Mouse (Mus musculus) hindbrain, embryonic 13.5 days (tissue): ENCODE measurements at regions not wholly inside any gene's neighbourhood (a gene's known extent, or its start where the extent isn't known, plus 50 kb on each side); places are given as distances from the start of the nearest gene placed in this dataset.

Experiments
- ATAC-seq: fragments of 200-750 bp; cut with Nextera tagmentation; 2 replicates; pipeline ENCODE4 v1.8.0; 2017; ENCODE audit warnings: moderate TSS enrichment; ENCODE audit not compliant: low FRiP score
- H3K27ac ChIP-seq: fragments of 300-500 bp; sonication (generic); 2 replicates; pipeline ENCODE4 v1.5.1; 2015; ENCODE audit warnings: inconsistent platforms, mild to moderate bottlenecking, moderate library complexity
- H3K27me3 ChIP-seq: fragments of 300-500 bp; sonication (generic); 2 replicates; pipeline ENCODE4 v1.6.1; 2015; ENCODE audit warnings: mild to moderate bottlenecking, inconsistent platforms
- H3K36me3 ChIP-seq: fragments of 300-500 bp; sonication (generic); 2 replicates; pipeline ENCODE4 v1.6.1; 2015; ENCODE audit warnings: mild to moderate bottlenecking, inconsistent platforms
- H3K4me1 ChIP-seq: fragments of 300-500 bp; sonication (generic); replicated peaks from 2 replicates; pipeline ENCODE4 v1.6.1; 2015; ENCODE audit warnings: inconsistent platforms
- H3K4me2 ChIP-seq: fragments of 300-500 bp; sonication (generic); 2 replicates; pipeline ENCODE4 v1.6.1; 2015; ENCODE audit warnings: inconsistent platforms, mild to moderate bottlenecking, moderate library complexity
- H3K4me3 ChIP-seq: fragments of 300-500 bp; sonication (generic); 2 replicates; pipeline ENCODE4 v1.5.1; 2015; ENCODE audit warnings: mild to moderate bottlenecking, inconsistent platforms
- H3K9ac ChIP-seq: fragments of 300-500 bp; sonication (generic); 2 replicates; pipeline ENCODE4 v1.6.1; 2015; ENCODE audit warnings: mild to moderate bottlenecking, inconsistent platforms
- H3K9me3 ChIP-seq: fragments of 300-500 bp; sonication (generic); 2 replicates; pipeline ENCODE4 v1.6.1; 2016; ENCODE audit warnings: inconsistent platforms
- WGBS: fragments of 180-500 bp; shearing (Covaris S2); methylation state at CpG from one replicate; pipeline ENCODE4 v1.1.7; 2015; 5-methylcytosine and 5-hydroxymethylcytosine counted together

GRCm38 (mm10) chr10:98751376-98752058 lies 162.7 kb upstream of the Atp2b1 start:
- no peak overlapping the region for H3K9ac ChIP-seq
- H3K4me2 ChIP-seq = no peak overlapping the region
- H3K27ac ChIP-seq = no peak overlapping the region
- H3K4me1 ChIP-seq = peaks cover 5% of the 10 kb centered on the region
- H3K4me3 ChIP-seq = no peak overlapping the region
- ATAC-seq = no peak
- no peaks in the 10 kb centered on the region for H3K36me3 ChIP-seq
- H3K9me3 ChIP-seq = no peaks in the 10 kb centered on the region
- no peaks in the 10 kb centered on the region for H3K27me3 ChIP-seq
- WGBS = 57% methylated on average over 11 of the region's 11 CpGs

- Histone ChIP-seq H3K4me3 (no peak overlapping the region), H3K27ac (no peak overlapping the region), H3K27me3 (no peaks in the 10 kb centered on the region), H3K4me1 (no peaks in the 10 kb centered on the region), H3K4me2 (no peak overlapping the region), H3K9me3 (peaks cover 7% of the 10 kb centered on the region; the same call in 1 of the 2 replicates), H3K9ac (no peak overlapping the region), H3K36me3 (no peaks in the 10 kb centered on the region)
- ATAC-seq = no peak
Measured at GRCm38 (mm10) chr10:98761080-98761479, 153.1 kb upstream of the Atp2b1 start.

DNA sequence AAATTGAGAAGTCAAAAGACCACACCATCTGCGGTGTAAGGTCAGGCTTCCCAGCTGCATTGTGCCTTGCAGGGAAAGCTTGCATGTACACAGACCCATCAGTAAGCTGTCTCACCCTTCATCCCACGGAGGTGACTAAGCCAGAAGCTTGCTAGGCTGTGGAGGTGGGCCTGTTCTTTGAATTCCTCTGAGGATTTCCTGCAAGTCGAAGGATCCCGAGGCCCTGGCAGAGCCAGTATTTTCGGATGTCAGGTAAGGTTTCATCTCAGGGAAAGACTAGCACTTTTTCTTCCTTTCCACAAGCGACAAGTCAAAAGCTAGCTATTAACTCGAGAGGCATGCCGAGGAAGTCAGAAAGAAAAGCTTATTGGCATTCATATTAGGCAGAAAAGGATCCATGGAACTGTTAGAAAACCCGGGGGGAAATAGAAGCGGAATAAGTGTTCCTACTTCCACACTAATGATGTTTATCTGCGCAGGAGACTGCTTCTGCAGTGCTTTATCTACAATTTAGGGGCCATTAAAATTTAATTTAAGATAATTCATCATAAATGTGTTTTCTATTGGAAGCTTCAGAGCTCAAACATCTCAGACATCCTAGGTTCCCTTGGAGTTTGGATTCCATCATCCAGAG lies 148.3 kb upstream of the Atp2b1 start:
- Histone ChIP-seq H3K9ac (no peak overlapping the region), H3K27ac (no peak overlapping the region), H3K27me3 (no peaks in the 10 kb centered on the region), H3K4me1 (no peaks in the 10 kb centered on the region; the same call in 1 of the 2 replicates), H3K4me3 (no peak overlapping the region), H3K4me2 (no peak overlapping the region), H3K36me3 (no peaks in the 10 kb centered on the region), H3K9me3 (peaks cover 7% of the 10 kb centered on the region; the same call in 1 of the 2 replicates)
- WGBS = 72% methylated on average over 11 of the region's 11 CpGs
- no peak for ATAC-seq

GRCm38 (mm10) chr10:98779783-98780182 lies 134.4 kb upstream of the Atp2b1 start:
- 95% methylated on average over 1 of the region's 1 CpGs for WGBS
- Histone ChIP-seq H3K9ac (no peak overlapping the region), H3K4me2 (no peak overlapping the region), H3K4me3 (no peak overlapping the region), H3K36me3 (no peaks in the 10 kb centered on the region), H3K27me3 (no peaks in the 10 kb centered on the region), H3K4me1 (no peaks in the 10 kb centered on the region), H3K27ac (no peak overlapping the region), H3K9me3 (no peaks in the 10 kb centered on the region)
- no peak for ATAC-seq

- Histone ChIP-seq H3K9me3 (no peaks in the 10 kb centered on the region), H3K27ac (no peak overlapping the region), H3K27me3 (no peaks in the 10 kb centered on the region), H3K4me1 (no peaks in the 10 kb centered on the region), H3K4me3 (no peak overlapping the region), H3K36me3 (no peaks in the 10 kb centered on the region), H3K9ac (no peak overlapping the region), H3K4me2 (no peak overlapping the region)
- WGBS = 87% methylated on average over 5 of the region's 5 CpGs
- no peak for ATAC-seq
Measured at GRCm38 (mm10) chr10:98780938-98781337, 133.3 kb upstream of the Atp2b1 start.

DNA sequence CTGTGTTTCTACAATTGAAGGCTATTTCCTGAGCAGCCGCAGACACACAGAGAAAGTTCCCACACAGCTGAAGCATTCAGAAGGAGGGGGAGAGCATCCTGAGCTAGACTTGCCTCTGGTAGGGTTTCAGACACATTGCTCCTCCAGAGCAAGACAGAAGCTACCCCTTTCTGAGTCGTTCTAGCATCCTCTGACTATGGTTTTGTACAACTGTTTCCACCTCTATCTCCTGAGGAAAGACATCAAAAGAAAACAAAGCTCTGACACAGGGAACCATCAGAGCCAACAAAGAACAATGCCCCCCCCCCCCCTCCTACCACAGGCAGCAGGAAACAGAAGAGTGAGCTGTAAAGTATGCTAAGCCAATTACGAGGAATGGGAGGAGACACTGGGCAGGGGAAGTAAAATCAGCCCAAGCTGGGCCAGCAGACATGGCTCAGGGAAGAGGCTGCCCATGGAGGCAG lies 132.3 kb upstream of the Atp2b1 start:
- no peak overlapping the region for H3K4me3 ChIP-seq
- H3K9me3 ChIP-seq = no peaks in the 10 kb centered on the region
- H3K4me2 ChIP-seq = no peak overlapping the region
- no peaks in the 10 kb centered on the region for H3K36me3 ChIP-seq
- ATAC-seq = no peak
- H3K4me1 ChIP-seq = no peaks in the 10 kb centered on the region
- H3K27me3 ChIP-seq = no peaks in the 10 kb centered on the region
- WGBS = 25% methylated on average over 3 of the region's 3 CpGs
- H3K27ac ChIP-seq = no peak overlapping the region
- H3K9ac ChIP-seq = no peak overlapping the region

DNA sequence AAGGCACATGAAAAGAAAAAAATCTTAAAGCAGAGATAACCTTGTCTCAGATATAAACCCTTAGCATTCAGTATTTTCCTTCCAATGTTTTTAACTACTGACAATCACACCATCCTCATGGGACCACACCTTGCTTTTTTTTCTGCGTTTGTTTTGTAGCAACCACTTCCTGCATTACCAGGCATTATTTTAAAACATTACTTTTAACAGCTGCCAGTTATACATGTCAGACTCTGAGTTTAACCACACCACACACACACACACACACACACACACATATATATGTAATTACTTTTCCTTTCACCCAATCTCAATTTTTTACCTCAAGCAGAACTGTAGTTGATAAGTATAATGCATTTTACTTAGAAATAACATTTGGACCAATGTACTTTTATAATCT lies 128.8 kb upstream of the Atp2b1 start:
- ATAC-seq = no peak
- no peaks in the 10 kb centered on the region for H3K36me3 ChIP-seq
- H3K27me3 ChIP-seq = no peaks in the 10 kb centered on the region
- no peaks in the 10 kb centered on the region for H3K4me1 ChIP-seq
- H3K9me3 ChIP-seq = no peaks in the 10 kb centered on the region
- no peak overlapping the region for H3K27ac ChIP-seq
- no peak overlapping the region for H3K4me3 ChIP-seq
- WGBS = 86% methylated on average over 1 of the region's 1 CpGs
- H3K4me2 ChIP-seq = no peak overlapping the region
- H3K9ac ChIP-seq = no peak overlapping the region

- no peak overlapping the region for H3K4me2 ChIP-seq
- H3K9ac ChIP-seq = no peak overlapping the region
- H3K27me3 ChIP-seq = no peaks in the 10 kb centered on the region
- no peak overlapping the region for H3K27ac ChIP-seq
- H3K9me3 ChIP-seq = no peaks in the 10 kb centered on the region
- H3K4me1 ChIP-seq = no peaks in the 10 kb centered on the region
- WGBS = 82% methylated on average over 4 of the region's 4 CpGs
- no peak overlapping the region for H3K4me3 ChIP-seq
- no peaks in the 10 kb centered on the region for H3K36me3 ChIP-seq
- no peak for ATAC-seq
Measured at GRCm38 (mm10) chr10:98786089-98786488, 128.1 kb upstream of the Atp2b1 start.

GRCm38 (mm10) chr10:98789763-98790162 lies 124.4 kb upstream of the Atp2b1 start:
- H3K27ac ChIP-seq = no peak overlapping the region
- 90% methylated on average over 9 of the region's 9 CpGs for WGBS
- H3K27me3 ChIP-seq = no peaks in the 10 kb centered on the region
- no peaks in the 10 kb centered on the region for H3K4me1 ChIP-seq
- ATAC-seq = no peak
- no peak overlapping the region for H3K4me2 ChIP-seq
- no peaks in the 10 kb centered on the region for H3K9me3 ChIP-seq
- no peak overlapping the region for H3K9ac ChIP-seq
- no peak overlapping the region for H3K4me3 ChIP-seq
- no peaks in the 10 kb centered on the region for H3K36me3 ChIP-seq

GRCm38 (mm10) chr10:98790456-98790855 lies 123.8 kb upstream of the Atp2b1 start:
- no peaks in the 10 kb centered on the region for H3K4me1 ChIP-seq
- no peak overlapping the region for H3K9ac ChIP-seq
- H3K4me3 ChIP-seq = no peak overlapping the region
- H3K27me3 ChIP-seq = no peaks in the 10 kb centered on the region
- H3K4me2 ChIP-seq = no peak overlapping the region
- H3K36me3 ChIP-seq = no peaks in the 10 kb centered on the region
- no peak overlapping the region for H3K27ac ChIP-seq
- 92% methylated on average over 3 of the region's 3 CpGs for WGBS
- H3K9me3 ChIP-seq = no peaks in the 10 kb centered on the region
- no peak for ATAC-seq

- Histone ChIP-seq H3K4me2 (no peak overlapping the region), H3K27ac (no peak overlapping the region), H3K4me1 (no peaks in the 10 kb centered on the region), H3K9me3 (no peaks in the 10 kb centered on the region), H3K9ac (no peak overlapping the region), H3K36me3 (no peaks in the 10 kb centered on the region), H3K4me3 (no peak overlapping the region), H3K27me3 (no peaks in the 10 kb centered on the region)
- ATAC-seq = no peak
- 91% methylated on average over 4 of the region's 4 CpGs for WGBS
Measured at GRCm38 (mm10) chr10:98792019-98792741, 122.0 kb upstream of the Atp2b1 start.

GRCm38 (mm10) chr10:98793926-98794536 lies 120.2 kb upstream of the Atp2b1 start:
- no peak for ATAC-seq
- H3K36me3 ChIP-seq = no peaks in the 10 kb centered on the region
- no peaks in the 10 kb centered on the region for H3K27me3 ChIP-seq
- no peaks in the 10 kb centered on the region for H3K4me1 ChIP-seq
- H3K4me3 ChIP-seq = no peak overlapping the region
- H3K9ac ChIP-seq = no peak overlapping the region
- H3K4me2 ChIP-seq = no peak overlapping the region
- H3K9me3 ChIP-seq = no peaks in the 10 kb centered on the region
- no peak overlapping the region for H3K27ac ChIP-seq
- 90% methylated on average over 9 of the region's 9 CpGs for WGBS
